Mouse (Mus musculus): Measurements from ENCODE around the gene Baz1a. TPM values are rescaled to one million over a fixed set of nuclear protein-coding genes. Genes with fewer than 3 reads are reported as not detected.

Gene Baz1a
- total and polyA plus RNA-seq, 3 experiments, result 41.7 to 95.0 (median 56.0) TPM

DNA sequence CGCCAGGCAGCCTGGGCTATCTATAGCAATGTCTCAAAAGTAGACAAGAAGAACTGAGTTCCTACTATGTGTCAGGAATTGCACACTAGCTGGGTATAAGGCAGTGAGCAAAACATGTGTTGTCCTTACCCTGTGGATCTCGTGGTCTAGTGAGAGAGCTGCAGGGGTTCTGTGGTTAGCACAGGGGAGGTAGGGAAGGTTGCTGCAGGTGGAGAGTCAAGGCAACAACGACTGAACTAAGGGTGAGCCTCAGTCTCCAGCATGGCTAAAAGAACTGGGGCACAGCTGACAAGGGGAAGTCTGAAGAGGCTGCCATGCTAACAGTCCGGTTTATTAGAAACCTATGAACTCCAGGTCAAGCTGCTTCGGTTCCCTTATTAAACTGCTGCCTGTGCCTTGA is 134.9 kb downstream of the Baz1a start:
- Histone ChIP-seq H3K4me2 (ENCODE audit: insufficient read depth, low read depth, poor library complexity, severe bottlenecking) (no peak overlapping the region), H3K79me2 (replicated peaks; ENCODE audit: control insufficient read depth, extremely low read depth, insufficient read depth, poor library complexity, severe bottlenecking) (no peaks in the 10 kb centered on the region), H3K27me3 (replicated peaks) (no peaks in the 10 kb centered on the region), H3K9me3 (replicated peaks; ENCODE audit: low read length) (peaks cover 3% of the 10 kb centered on the region), H3K27ac (ENCODE audit: insufficient read depth, low read depth) (no peak overlapping the region), H3K4me1 (ENCODE audit: control insufficient read depth in 1 of 2, insufficient read depth in 2 of 2) (peaks cover 0 to 6% of the 10 kb centered on the region in 2 experiments; a peak in 1 of 4 replicates), H3K36me3 (replicated peaks in 1 of 2; ENCODE audit: control insufficient read depth in 1 of 2, insufficient read depth in 1 of 2, low read length in 1 of 2) (no peaks in the 10 kb centered on the region), H3K4me3 (replicated peaks in 1 of 3; ENCODE audit: low read depth in 2 of 3, low read length in 2 of 3, poor library complexity in 1 of 3) (no peak overlapping the region), H3K9ac (ENCODE audit: insufficient read depth, low read depth) (no peak overlapping the region)
- TF ChIP-seq TCF12 (IDR thresholded peaks at IDR 0.05; ENCODE audit: low read depth, low read length) (no peak), CHD2 (IDR thresholded peaks at IDR 0.05; ENCODE audit: low read length) (no peak), NRF1 (IDR thresholded peaks at IDR 0.05; ENCODE audit: low read depth, low read length) (no peak), CTCF (conservative IDR thresholded peaks at IDR 0.05 in 1 of 2, IDR thresholded peaks at IDR 0.05 in 1 of 2; ENCODE audit: low read depth in 2 of 2, low read length in 2 of 2) (no peak), ZMIZ1 (IDR thresholded peaks at IDR 0.05; ENCODE audit: low read depth, low read length) (no peak), MAZ (IDR thresholded peaks at IDR 0.05; ENCODE audit: low read depth, low read length) (no peak), MAX (IDR thresholded peaks at IDR 0.05; ENCODE audit: low read length) (no peak), ELF1 (IDR thresholded peaks at IDR 0.05; ENCODE audit: low read depth, low read length) (no peak), POLR2A (IDR thresholded peaks at IDR 0.05; ENCODE audit: low read depth, low read length) (no peak), NELFE (IDR thresholded peaks at IDR 0.05; ENCODE audit: low read depth, low read length) (no peak), POLR2AphosphoS2 (IDR thresholded peaks at IDR 0.05; ENCODE audit: low read depth, low read length) (no peak), ETS1 (conservative IDR thresholded peaks at IDR 0.05; ENCODE audit: low read depth, low read length) (no peak)
- in situ Hi-C loops (cut with MboI; ENCODE audit: low pct_ligation_motif_present, low pct_unique_long_range_greater_than_20kb, low sequenced_read_pairs), result loop anchor here (5.0 kb wide), 1 partner anchor 42 kb away; no protein-coding TSS in a partner anchor
- dilution Hi-C loops (cut with MboI; ENCODE audit: extremely low pct_ligation_motif_present, extremely low pct_unique_long_range_greater_than_20kb, low sequenced_read_pairs), result no loop called here
- no peak for DNase-seq (ENCODE audit: extremely low read depth)

DNA sequence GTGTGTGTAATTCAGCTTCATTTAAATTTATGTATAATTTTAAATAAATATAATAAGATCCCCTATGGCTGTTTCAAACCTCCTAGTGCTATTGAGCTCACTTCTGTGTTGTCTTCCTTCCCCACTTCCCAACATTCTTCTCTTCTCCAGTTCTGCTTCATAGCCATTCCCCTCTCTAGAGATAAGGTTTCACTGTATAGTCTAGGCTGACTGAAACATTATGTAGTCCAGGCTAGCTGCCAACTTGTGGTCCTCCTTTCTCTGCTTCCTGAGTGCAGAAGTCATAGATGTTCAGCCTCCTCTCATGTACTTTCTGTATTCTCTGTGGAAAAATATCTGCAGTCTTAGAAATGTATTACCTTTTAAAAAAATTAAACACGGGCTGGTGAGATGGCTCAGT is 136.3 kb downstream of the Baz1a start:
- in situ Hi-C loops (cut with MboI; ENCODE audit: low pct_ligation_motif_present, low pct_unique_long_range_greater_than_20kb, low sequenced_read_pairs) (loop anchor here (5.0 kb wide), 1 partner anchor 41 kb away; no protein-coding TSS in a partner anchor), dilution Hi-C loops (cut with MboI; ENCODE audit: extremely low pct_ligation_motif_present, extremely low pct_unique_long_range_greater_than_20kb, low sequenced_read_pairs) (no loop called here)
- Histone ChIP-seq H3K9ac (ENCODE audit: insufficient read depth, low read depth) (no peak overlapping the region), H3K4me1 (ENCODE audit: control insufficient read depth in 1 of 2, insufficient read depth in 2 of 2) (peaks cover 0 to 6% of the 10 kb centered on the region in 2 experiments; a peak in 1 of 4 replicates), H3K4me2 (ENCODE audit: insufficient read depth, low read depth, poor library complexity, severe bottlenecking) (no peak overlapping the region), H3K4me3 (replicated peaks in 1 of 3; ENCODE audit: low read depth in 2 of 3, low read length in 2 of 3, poor library complexity in 1 of 3) (no peak overlapping the region), H3K27me3 (replicated peaks) (no peaks in the 10 kb centered on the region), H3K27ac (ENCODE audit: insufficient read depth, low read depth) (no peak overlapping the region), H3K9me3 (replicated peaks; ENCODE audit: low read length) (peaks cover 2% of the 10 kb centered on the region), H3K36me3 (replicated peaks in 1 of 2; ENCODE audit: control insufficient read depth in 1 of 2, insufficient read depth in 1 of 2, low read length in 1 of 2) (no peaks in the 10 kb centered on the region), H3K79me2 (replicated peaks; ENCODE audit: control insufficient read depth, extremely low read depth, insufficient read depth, poor library complexity, severe bottlenecking) (no peaks in the 10 kb centered on the region)
- DNase-seq (ENCODE audit: extremely low read depth), result no peak
- no peak for TF ChIP-seq GABPA (IDR thresholded peaks at IDR 0.05; ENCODE audit: insufficient replicate concordance, low read depth, low read length)
- no peak for TF ChIP-seq USF1 (IDR thresholded peaks at IDR 0.05; ENCODE audit: low read depth, low read length)
- no peak for TF ChIP-seq MEF2A (IDR thresholded peaks at IDR 0.05; ENCODE audit: borderline replicate concordance, low read depth, low read length)
- no peak for TF ChIP-seq CHD2 (IDR thresholded peaks at IDR 0.05; ENCODE audit: low read length)
- no peak for TF ChIP-seq MAFK (IDR thresholded peaks at IDR 0.05; ENCODE audit: insufficient replicate concordance, low read length)
- TF ChIP-seq CHD1 (IDR thresholded peaks at IDR 0.05; ENCODE audit: low read depth, low read length), result no peak
- TF ChIP-seq JUND (conservative IDR thresholded peaks at IDR 0.05; ENCODE audit: low read depth, low read length), result no peak
- no peak for TF ChIP-seq HCFC1 (IDR thresholded peaks at IDR 0.05; ENCODE audit: low read depth, low read length)
- TF ChIP-seq SIN3A (IDR thresholded peaks at IDR 0.05; ENCODE audit: low read length), result no peak
- TF ChIP-seq ZNF384 (IDR thresholded peaks at IDR 0.05; ENCODE audit: low read depth, low read length), result no peak
- TF ChIP-seq MXI1 (IDR thresholded peaks at IDR 0.05; ENCODE audit: low read depth, low read length), result no peak
- no peak for TF ChIP-seq ETS1 (conservative IDR thresholded peaks at IDR 0.05; ENCODE audit: low read depth, low read length)
- no peak for TF ChIP-seq USF2 (conservative IDR thresholded peaks at IDR 0.05; ENCODE audit: low read depth, low read length)
- no peak for TF ChIP-seq JUN (IDR thresholded peaks at IDR 0.05; ENCODE audit: insufficient read depth, low read depth, low read length)
